Mouse (Mus musculus) embryonic facial prominence, embryonic 14.5 days (tissue): Measurements from ENCODE around the gene Popdc2. TPM values are rescaled to one million over a fixed set of nuclear protein-coding genes. Genes with fewer than 3 reads are reported as not detected.

ENCODE experiments used
- ATAC-seq: fragments of 200-750 bp; cut with Nextera tagmentation; 2 replicates; pipeline ENCODE4 v1.8.0; 2017; ENCODE audit warnings: low read depth, moderate number of reproducible peaks, moderate TSS enrichment
- DNase-seq: peaks from one replicate; pipeline ENCODE4 v3.0.0-alpha.2; 2015; ENCODE audit warnings: low spot score
- H3K27ac ChIP-seq: fragments of 300-500 bp; sonication (generic); replicated peaks from 2 replicates; pipeline ENCODE4 v1.5.1; 2014; ENCODE audit warnings: low read depth, mild to moderate bottlenecking, low read length, moderate library complexity
- H3K27me3 ChIP-seq: fragments of 300-500 bp; sonication (generic); replicated peaks from 2 replicates; pipeline ENCODE4 v1.6.1; 2014; ENCODE audit warnings: low read length; ENCODE audit not compliant: control insufficient read depth, insufficient read depth
- H3K36me3 ChIP-seq: fragments of 300-500 bp; sonication (generic); 2 replicates; pipeline ENCODE4 v1.6.1; 2014; ENCODE audit warnings: low read length, mixed read lengths; ENCODE audit not compliant: control insufficient read depth, insufficient read depth
- H3K4me1 ChIP-seq: fragments of 300-500 bp; sonication (generic); 2 replicates; pipeline ENCODE4 v1.6.1; 2014; ENCODE audit warnings: antibody characterized with exemption, low read length; ENCODE audit not compliant: control insufficient read depth, insufficient read depth
- H3K4me2 ChIP-seq: fragments of 300-500 bp; sonication (generic); 2 replicates; pipeline ENCODE4 v1.6.1; 2014; ENCODE audit warnings: low read depth, mild to moderate bottlenecking, low read length, moderate library complexity, mixed read lengths
- H3K4me3 ChIP-seq: fragments of 300-500 bp; sonication (generic); 2 replicates; pipeline ENCODE4 v1.5.1; 2014; ENCODE audit warnings: low read depth, mild to moderate bottlenecking, low read length
- H3K9ac ChIP-seq: fragments of 300-500 bp; sonication (generic); 2 replicates; pipeline ENCODE4 v1.6.1; 2014; ENCODE audit warnings: low read depth, mild to moderate bottlenecking, low read length, moderate library complexity, mixed read lengths
- H3K9me3 ChIP-seq: fragments of 300-500 bp; sonication (generic); 2 replicates; pipeline ENCODE4 v1.6.1; 2016; ENCODE audit warnings: low read length; ENCODE audit not compliant: control insufficient read depth
- WGBS: fragments of 180-500 bp; shearing (Covaris S2); extraction: QIAGEN DNeasy Blood & Tissue Kit; methylation state at CpG from one replicate; pipeline ENCODE4 v1.1.7; 2014; 5-methylcytosine and 5-hydroxymethylcytosine counted together
- polyA plus RNA-seq: library from polyadenylated mRNA; unstranded; fragments of >200 nt; fragmentation: Nextera tagmentation; extraction: Ambion mirVana; gene quantifications from 2 replicates; pipeline ENCODE4 v1.2.1, GENCODE M21; 2014

Popdc2 gene
- polyA plus RNA-seq, 1 experiment from 2014 or later = 12.8 TPM

- H3K36me3 ChIP-seq = no peaks in the 10 kb centered on the region
- 7% methylated on average over 30 of the region's 30 CpGs for WGBS
- H3K9me3 ChIP-seq = no peaks in the 10 kb centered on the region
Observed at GRCm38 (mm10) chr16:38341396-38342324, 20.3 kb upstream of the Popdc2 start, which contains the start of gene Maats1. Maats1 (minus strand) TSS chr16:38342143.

GRCm38 (mm10) chr16:38344941-38345725 lies 16.9 kb upstream of the Popdc2 start:
- DNase-seq = peak; percentile 94
- WGBS = 83% methylated on average over 3 of the region's 3 CpGs
- Histone ChIP-seq H3K27ac (no peak overlapping the region), H3K4me1 (peaks cover 10% of the 10 kb centered on the region), H3K4me3 (no peak overlapping the region), H3K27me3 (no peaks in the 10 kb centered on the region), H3K9me3 (no peaks in the 10 kb centered on the region), H3K4me2 (no peak overlapping the region), H3K36me3 (peaks cover 12% of the 10 kb centered on the region), H3K9ac (no peak overlapping the region)
- peak; percentile 42 for ATAC-seq

More at GRCm38 (mm10) chr16:38341396-38342324, 20.3 kb upstream of the Popdc2 start, which contains the start of gene Maats1:
- no peaks in the 10 kb centered on the region for H3K27me3 ChIP-seq
- DNase-seq (peak; percentile 91), ATAC-seq (peak; percentile 88)
- H3K4me1 ChIP-seq = peaks cover 6% of the 10 kb centered on the region
- peak within 1 kb of the TSS; percentile 37 for H3K4me3 ChIP-seq
- peak within 1 kb of the TSS; percentile 54 for H3K9ac ChIP-seq
- H3K27ac ChIP-seq = no peak within 1 kb of the TSS
- H3K4me2 ChIP-seq = peak within 1 kb of the TSS; percentile 63

GRCm38 (mm10) chr16:38346529-38347325 lies 15.3 kb upstream of the Popdc2 start, which contains the start of the genes Cox17 and Gm21987:
Cox17 (plus strand) TSS chr16:38346991.
Gm21987 (plus strand) TSS chr16:38347040.
- no peaks in the 10 kb centered on the region for H3K9me3 ChIP-seq
- 3% methylated on average over 31 of the region's 35 CpGs for WGBS
- H3K27ac ChIP-seq = peak within 1 kb of the TSS; percentile 88
- H3K9ac ChIP-seq = peak within 1 kb of the TSS; percentile 93
- peaks cover 5% of the 10 kb centered on the region for H3K4me1 ChIP-seq
- peak within 1 kb of the TSS; percentile 92 for H3K4me3 ChIP-seq
- H3K36me3 ChIP-seq = peaks cover 28% of the 10 kb centered on the region
- peak; percentile 98 for DNase-seq
- H3K27me3 ChIP-seq = no peaks in the 10 kb centered on the region
- ATAC-seq = peak; percentile 97
- peak within 1 kb of the TSS; percentile 71 for H3K4me2 ChIP-seq

GRCm38 (mm10) chr16:38347588-38347987 lies 14.4 kb upstream of the Popdc2 start:
- DNase-seq = no peak
- 61% methylated on average over 6 of the region's 6 CpGs for WGBS
- Histone ChIP-seq H3K9me3 (no peaks in the 10 kb centered on the region), H3K36me3 (peaks cover 35% of the 10 kb centered on the region), H3K4me2 (peak overlapping the region; percentile 71), H3K27ac (no peak overlapping the region), H3K9ac (peak overlapping the region; percentile 93; the same call in 1 of the 2 replicates), H3K4me1 (0 out of 2 replicates have a peak, but pooled peaks cover 3% of the 10 kb centered on the region), H3K27me3 (no peaks in the 10 kb centered on the region), H3K4me3 (peak overlapping the region; percentile 92)
- no peak for ATAC-seq

- WGBS = 89% methylated on average over 9 of the region's 9 CpGs
- 0 out of 2 replicates have a peak, but pooled peaks cover 3% of the 10 kb centered on the region for H3K4me1 ChIP-seq
- DNase-seq (no peak), ATAC-seq (no peak)
- peaks cover 35% of the 10 kb centered on the region for H3K36me3 ChIP-seq
- no peak overlapping the region for H3K4me3 ChIP-seq
- H3K27me3 ChIP-seq = no peaks in the 10 kb centered on the region
- H3K27ac ChIP-seq = no peak overlapping the region
- no peaks in the 10 kb centered on the region for H3K9me3 ChIP-seq
- no peak overlapping the region for H3K4me2 ChIP-seq
- H3K9ac ChIP-seq = 0 out of 2 replicates have a peak overlapping the region, but pooled peaks have one; percentile 19
Observed at GRCm38 (mm10) chr16:38348217-38348761, 13.7 kb upstream of the Popdc2 start.

- no peak for DNase-seq
- no peak overlapping the region for H3K27ac ChIP-seq
- ATAC-seq = no peak
- no peaks in the 10 kb centered on the region for H3K27me3 ChIP-seq
- 96% methylated on average over 2 of the region's 2 CpGs for WGBS
- peaks cover 35% of the 10 kb centered on the region for H3K36me3 ChIP-seq
- H3K4me2 ChIP-seq = no peak overlapping the region
- no peaks in the 10 kb centered on the region for H3K9me3 ChIP-seq
- H3K4me1 ChIP-seq = 0 out of 2 replicates have a peak, but pooled peaks cover 3% of the 10 kb centered on the region
- H3K4me3 ChIP-seq = no peak overlapping the region
- no peak overlapping the region for H3K9ac ChIP-seq
Observed at GRCm38 (mm10) chr16:38349881-38350280, 12.1 kb upstream of the Popdc2 start.

- Histone ChIP-seq H3K4me2 (no peak overlapping the region), H3K36me3 (peaks cover 35% of the 10 kb centered on the region), H3K9ac (no peak overlapping the region), H3K9me3 (no peaks in the 10 kb centered on the region), H3K27me3 (no peaks in the 10 kb centered on the region), H3K4me3 (no peak overlapping the region), H3K4me1 (0 out of 2 replicates have a peak, but pooled peaks cover 3% of the 10 kb centered on the region), H3K27ac (no peak overlapping the region)
- ATAC-seq = no peak
- no peak for DNase-seq
- WGBS = 81% methylated on average over 7 of the region's 7 CpGs
Observed at GRCm38 (mm10) chr16:38350361-38350855, 11.6 kb upstream of the Popdc2 start.
